Mouse (Mus musculus) neutrophil, adult 5-6 weeks (primary cell): ENCODE results near the gene Slc4a8. TPM values are rescaled to one million over a fixed set of nuclear protein-coding genes. Genes with fewer than 3 reads are reported as not detected.

Experiments
- ATAC-seq: fragments of 151-379, 151-347 bp; 2 replicates; pipeline ENCODE4 v1.8.0; 2017; ENCODE audit warnings: mild to moderate bottlenecking, moderate TSS enrichment; ENCODE audit not compliant: insufficient number of reproducible peaks, poor library complexity, low FRiP score, severe bottlenecking; ENCODE audit errors: extremely low read depth
- total RNA-seq: library from RNA; stranded (forward); fragments of 200-1000 nt; gene quantifications from 2 replicates; pipeline ENCODE4 v1.2.3, GENCODE M21; 2017

Gene Slc4a8
- total RNA-seq, 1 experiment from 2014 or later = 5.6 TPM

GRCm38 (mm10) chr15:100869558-100869957 is 108.0 kb downstream of the Slc4a8 start, which contains the start of gene Scn8a:
Scn8a (plus strand) TSS chr15:100869858.
- ATAC-seq = no peak

- ATAC-seq = no peak
Measured at GRCm38 (mm10) chr15:100870001-100870774, 108.6 kb downstream of the Slc4a8 start.

- no peak for ATAC-seq
Measured at GRCm38 (mm10) chr15:100870775-100871106, 109.2 kb downstream of the Slc4a8 start.

GRCm38 (mm10) chr15:100871107-100872011 is 109.8 kb downstream of the Slc4a8 start:
- ATAC-seq = no peak

- ATAC-seq = no peak
Measured at GRCm38 (mm10) chr15:100873155-100873554, 111.6 kb downstream of the Slc4a8 start.

Other genes starting within 250 kb of the Slc4a8 start
- gene Tfcp2, start 209.7 kb upstream of the Slc4a8 start, total RNA-seq = 6.5 and 12.8 TPM in 2 replicates
- gene Pou6f1, start 161.8 kb upstream of the Slc4a8 start, total RNA-seq = 16.7 and 27.8 TPM in 2 replicates
- gene Dazap2, start 146.4 kb upstream of the Slc4a8 start, total RNA-seq = 376 and 417 TPM in 2 replicates
- 6.1 and 9.2 TPM in 2 replicates for gene Smagp, start 124.8 kb upstream of the Slc4a8 start, total RNA-seq
- 473 and 506 TPM in 2 replicates for gene Bin2, start 92.2 kb upstream of the Slc4a8 start, total RNA-seq
- 2.8 TPM in 1 of 2 replicates, not detected in the other for gene Cela1, start 73.8 kb upstream of the Slc4a8 start, total RNA-seq
- 32.4 and 33.1 TPM in 2 replicates for gene Galnt6, start 32.4 kb upstream of the Slc4a8 start, total RNA-seq
- 1.4 and 7.1 TPM in 2 replicates for gene Scn8a, start 108.1 kb downstream of the Slc4a8 start, total RNA-seq